Mouse (Mus musculus): Measurements from ENCODE around the gene Dlx2.

Dlx2 gene

DNA sequence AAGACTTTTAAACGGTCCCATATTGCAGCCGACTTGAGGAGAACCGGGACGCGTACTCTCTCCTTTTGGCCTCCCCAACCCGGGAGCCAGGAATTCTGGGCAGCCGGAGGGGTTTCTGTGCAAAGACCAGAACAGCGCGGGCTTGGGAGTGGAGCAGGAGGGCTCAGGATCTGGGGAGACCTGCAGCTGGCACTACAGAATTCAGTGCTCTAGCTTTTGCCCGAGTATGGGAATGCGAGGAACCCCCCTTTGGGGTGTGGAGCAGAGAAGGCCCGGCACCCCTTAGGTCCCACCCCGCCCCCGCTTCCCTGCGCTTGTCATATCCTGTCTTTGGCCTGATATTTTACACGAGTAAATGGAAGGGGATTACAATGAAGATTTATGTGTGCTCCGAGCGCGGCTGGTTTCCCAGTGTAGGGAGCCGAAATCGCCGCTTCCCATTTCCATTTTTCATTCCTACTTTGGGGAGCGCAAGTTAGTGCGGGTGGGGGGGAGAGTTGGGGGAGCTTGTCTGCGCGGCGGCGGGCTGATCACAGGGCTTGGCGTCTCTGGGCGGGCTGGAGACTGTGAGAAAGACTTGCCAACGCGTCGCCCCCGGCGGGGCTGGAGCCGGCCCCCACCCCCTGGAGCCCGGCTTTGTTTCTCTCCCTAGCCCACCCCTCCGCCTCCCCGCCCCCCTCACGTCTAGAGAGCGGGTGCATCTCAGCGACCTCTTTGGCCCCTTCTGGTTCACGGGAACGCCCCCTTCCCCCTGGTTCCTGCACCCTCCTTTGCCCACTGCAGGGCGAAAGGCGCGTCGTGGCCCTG, 5.7 kb downstream of the Dlx2 start:
- no peak for DNase-seq (ENCODE audit: low spot score in 2 of 2)

DNA sequence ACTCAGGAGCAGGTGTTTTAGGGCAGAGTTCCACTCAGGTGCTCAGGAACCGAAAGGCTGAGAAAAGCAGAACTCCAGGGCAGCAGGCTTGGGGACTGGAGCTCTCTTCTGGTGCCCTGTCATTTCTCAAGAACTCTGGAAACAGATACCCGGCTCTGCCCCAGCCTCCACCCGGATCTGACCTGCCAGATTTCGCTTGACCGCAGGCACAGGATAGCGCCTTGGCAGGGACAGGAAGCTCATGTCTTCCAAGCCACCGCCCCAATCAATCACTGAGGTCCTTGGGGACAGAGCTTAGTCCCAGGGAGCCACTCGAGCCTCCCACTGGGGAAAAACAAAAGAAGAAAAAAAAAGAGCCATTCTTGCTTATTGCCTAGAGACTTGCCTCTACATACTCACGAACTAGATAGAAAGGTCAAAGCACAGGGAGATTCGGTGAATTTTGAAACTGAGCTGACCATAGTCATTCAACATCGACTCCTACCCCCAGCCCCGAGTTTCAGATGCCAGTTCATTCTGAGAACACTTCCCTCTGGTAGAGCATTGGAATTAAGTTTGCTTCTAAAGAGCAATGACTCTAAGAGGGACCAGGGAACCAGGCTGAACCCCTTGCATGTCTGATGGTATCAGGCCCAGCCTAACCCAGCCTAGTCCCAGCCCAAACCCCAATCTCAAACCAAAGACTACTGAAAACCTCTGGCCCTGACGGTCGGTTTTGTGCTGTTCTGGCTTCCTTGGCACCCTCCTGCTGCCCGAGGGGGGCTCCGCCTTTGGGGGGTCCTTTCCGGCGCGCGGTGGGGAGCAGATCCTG, 12.1 kb downstream of the Dlx2 start:
- DNase-seq (ENCODE audit: low spot score in 2 of 2): no peak

DNA sequence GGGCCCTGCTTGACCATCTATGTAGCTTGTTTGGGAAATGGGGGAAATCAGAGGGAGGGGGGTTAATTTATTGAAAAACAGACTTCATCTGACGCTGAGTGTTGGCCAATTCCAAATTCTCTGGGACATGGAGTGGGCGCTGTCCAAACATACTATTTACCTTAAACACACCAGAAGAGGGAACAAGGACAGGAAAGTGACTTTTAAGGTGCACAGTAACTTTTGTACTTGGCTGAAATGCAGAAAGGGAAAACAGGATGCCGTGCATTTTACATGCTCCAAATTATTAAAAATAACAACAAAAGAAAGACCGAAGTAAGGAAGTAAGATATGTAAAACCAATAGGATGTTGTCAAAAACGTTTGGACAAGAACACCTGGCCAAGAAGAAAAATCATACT, 13.5 kb downstream of the Dlx2 start:
- no peak for DNase-seq (ENCODE audit: low spot score in 2 of 2)

DNA sequence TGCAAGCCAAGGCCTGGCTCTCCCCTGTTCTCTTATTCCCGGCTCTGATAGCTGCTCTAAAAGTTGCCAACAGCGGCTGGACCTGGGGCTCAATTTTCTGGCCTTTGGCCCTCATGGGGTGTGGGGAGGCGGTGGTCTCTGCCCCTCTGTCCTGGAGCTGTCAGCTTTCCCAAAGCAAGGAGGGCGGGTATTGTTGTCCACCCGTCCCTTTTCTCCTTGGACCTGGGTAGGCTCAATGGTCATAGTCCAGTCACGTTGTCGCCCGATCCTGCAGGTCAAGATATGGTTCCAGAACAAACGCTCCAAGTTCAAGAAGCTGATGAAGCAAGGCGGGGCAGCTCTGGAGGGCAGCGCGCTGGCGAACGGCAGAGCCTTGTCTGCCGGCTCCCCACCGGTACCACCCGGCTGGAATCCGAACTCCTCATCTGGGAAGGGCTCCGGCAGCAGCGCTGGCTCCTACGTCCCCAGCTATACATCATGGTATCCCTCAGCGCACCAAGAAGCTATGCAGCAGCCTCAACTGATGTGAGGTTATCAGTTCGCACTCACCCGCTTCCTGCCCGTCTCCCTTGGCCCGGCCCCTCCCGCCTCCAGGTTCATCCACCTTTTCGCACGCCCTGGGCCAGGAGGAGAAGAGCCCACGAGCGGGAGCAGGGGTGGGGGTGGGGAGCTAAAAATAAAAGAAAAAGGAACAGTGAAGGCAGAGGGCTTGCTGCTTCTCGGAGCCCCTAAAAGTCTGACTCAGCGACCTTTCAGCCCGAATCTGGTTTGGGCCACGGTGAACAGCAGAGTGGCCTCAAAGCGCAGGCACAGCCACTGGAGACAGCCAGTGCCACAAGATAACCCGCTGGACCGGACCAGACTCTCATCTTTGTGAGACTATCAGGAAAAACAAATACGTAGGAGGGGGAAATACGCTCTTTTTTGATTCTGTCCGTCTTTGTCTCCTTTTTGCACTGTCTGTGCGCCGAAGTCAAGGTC, 14.3 kb downstream of the Dlx2 start:
- DNase-seq (ENCODE audit: low spot score in 2 of 2): no peak

DNA sequence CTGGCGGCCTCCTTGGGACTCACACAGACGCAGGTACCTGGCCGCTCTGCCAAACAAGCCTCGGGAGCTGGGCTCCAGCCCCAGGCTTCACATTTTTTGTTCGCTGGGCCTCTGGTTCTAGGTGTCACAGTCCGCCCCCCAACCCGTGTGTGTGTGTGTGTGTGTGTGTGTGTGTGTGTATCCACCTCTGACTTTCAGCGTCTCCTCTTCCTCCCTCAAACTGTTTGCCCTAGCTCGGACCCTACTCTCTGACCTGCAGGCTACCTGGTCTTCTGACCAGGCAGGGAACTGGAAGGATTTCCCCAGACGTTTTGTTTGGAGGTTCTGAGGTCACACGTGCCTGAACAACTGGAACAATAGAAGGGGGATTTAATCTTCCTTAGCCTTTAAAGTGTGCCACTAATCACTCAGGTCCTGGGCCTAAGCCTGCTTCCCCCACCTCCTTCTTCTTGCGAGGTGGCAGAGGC, 15.4 kb downstream of the Dlx2 start:
- DNase-seq (ENCODE audit: low spot score in 2 of 2): no peak

DNA sequence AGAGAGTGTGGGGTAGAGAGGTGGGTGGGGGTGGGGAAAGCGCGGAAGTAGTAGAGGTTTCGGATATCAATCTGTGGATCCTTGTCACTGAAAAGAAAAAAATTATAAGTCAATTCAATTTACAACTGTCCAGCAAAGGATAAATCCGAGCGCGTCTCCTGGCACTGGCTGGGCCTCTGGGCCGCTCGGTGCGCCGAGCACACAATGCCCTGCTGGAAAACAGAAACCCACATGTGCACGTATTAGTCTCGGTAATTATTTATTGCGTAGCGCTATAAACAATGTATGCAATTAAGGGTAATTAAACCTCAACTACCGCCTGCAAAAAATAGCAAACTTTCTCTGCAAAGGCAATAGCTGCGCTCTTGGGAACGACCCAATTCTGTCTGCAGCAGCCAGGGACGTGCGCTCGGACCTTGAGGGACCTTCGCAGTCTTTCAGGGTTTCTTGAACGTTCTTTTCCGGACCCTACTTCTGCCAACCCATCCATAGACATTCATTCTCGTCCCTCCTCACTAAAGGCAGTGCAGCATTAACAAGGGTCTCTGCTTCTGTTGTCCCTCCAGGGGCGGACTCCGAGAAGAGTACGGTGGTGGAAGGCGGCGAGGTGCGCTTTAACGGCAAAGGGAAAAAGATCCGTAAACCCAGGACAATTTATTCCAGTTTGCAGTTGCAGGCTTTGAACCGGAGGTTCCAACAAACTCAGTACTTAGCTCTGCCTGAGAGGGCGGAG, 16.0 kb downstream of the Dlx2 start:
- DNase-seq (ENCODE audit: low spot score in 2 of 2): no peak

DNA sequence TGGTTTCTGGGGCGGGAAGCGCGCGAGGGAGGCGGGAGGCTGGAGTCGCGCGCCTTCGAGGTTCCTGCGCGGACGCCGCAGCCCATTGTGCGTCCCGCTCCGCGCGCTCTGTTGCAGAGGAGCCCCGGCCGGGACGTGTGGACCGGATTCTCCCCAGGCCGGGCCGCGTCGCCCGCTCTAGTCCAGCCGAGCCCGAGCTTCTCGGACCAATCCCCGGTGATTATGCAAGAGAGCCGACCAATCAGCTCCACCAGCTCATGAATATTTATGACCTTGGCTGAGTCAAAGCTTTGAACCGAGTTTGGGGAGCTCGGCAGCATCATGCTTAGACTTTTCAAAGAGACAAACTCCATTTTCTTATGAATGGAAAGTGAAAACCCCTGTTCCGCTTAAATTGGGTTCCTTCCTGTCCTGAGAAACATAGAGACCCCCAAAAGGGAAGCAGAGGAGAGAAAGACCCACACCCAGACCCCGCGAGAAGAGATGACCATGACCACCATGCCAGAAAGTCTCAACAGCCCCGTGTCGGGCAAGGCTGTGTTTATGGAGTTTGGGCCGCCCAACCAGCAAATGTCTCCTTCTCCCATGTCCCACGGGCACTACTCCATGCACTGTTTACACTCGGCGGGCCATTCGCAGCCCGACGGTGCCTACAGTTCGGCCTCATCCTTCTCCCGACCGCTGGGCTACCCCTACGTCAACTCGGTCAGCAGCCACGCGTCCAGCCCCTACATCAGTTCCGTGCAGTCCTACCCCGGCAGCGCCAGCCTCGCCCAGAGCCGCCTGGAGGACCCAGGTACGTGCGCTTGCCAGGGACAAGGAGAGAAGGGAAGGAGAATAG, 16.8 kb downstream of the Dlx2 start:
- peak in 1 of 2 experiments; percentile 54 for DNase-seq (ENCODE audit: low spot score in 2 of 2)

DNA sequence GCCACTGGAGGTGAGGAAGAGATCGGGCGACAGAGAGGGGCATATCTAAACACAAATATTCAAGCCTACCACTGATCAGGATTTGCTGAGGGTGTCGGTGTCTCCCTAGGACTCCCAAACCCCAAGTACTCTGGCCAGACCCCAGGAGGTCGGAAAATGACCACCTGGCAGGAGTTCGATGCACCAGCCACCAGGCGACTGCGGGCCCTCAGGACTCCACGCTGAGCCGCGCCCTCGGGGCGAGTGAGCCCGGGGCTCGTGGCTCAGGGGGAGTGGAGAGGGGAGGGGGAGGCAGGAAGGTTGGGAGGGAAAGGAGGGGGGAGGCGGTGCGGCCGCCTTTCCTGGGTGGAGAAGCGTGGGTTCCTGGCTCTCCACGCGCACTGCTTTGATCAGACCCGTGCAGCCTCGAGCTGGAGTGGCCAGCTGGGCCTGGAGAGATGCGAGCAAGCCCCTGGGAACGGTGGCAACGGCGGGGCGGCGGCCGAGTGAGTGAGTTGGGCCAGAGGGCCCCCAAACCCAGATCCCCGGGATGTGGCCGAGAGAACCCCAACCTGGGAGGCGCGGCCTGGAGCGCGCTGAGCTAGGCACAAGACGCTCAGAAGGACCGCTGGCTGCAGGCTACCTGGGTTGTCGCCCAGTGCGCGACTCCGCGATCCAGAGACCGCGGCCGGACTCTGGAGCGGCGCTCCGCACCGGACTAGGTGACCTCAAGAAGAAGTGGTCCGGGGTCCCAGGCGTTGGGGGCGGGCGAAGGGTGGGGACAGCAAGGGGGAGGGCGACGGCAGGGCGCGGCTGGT, 17.6 kb downstream of the Dlx2 start:
- no peak for DNase-seq (ENCODE audit: low spot score in 2 of 2)

DNA sequence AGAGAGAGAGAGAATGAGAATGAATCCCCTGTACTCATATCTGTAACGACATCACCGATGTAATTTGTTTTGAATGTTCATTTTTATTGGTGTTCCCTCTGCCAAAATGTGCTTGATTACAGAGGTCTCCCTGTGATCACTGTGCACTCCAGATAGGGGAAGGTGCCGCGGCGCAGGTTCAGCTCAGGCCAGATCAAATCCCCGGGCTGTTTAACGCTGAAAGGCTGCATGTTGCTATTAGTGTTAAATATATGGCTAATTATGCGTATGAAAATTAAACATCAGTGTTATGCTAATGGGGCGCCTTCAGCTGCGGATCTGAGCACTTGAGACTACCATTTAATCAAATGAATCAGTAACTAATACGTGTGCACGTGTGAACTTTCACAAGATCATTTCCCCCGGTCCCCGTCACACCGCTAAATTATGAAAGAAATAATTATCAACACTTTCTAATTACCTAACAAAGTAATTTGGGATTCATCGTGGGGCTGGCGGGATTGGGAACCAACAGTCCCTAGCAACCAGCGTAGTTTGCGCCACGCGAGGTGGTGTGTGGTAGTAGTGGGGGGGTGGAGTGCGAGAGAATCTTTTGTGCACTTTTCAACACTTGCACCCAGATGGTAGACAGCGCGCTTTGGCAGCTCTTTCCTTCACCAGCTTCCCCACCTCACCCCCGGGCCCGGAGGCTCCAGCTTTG, 18.4 kb downstream of the Dlx2 start, which contains the start of gene Dlx1:
Gene Dlx1 (plus strand): TSS at position 100 of the 700 bp plus-strand sequence.
- no peak for DNase-seq (ENCODE audit: low spot score in 2 of 2)

DNA sequence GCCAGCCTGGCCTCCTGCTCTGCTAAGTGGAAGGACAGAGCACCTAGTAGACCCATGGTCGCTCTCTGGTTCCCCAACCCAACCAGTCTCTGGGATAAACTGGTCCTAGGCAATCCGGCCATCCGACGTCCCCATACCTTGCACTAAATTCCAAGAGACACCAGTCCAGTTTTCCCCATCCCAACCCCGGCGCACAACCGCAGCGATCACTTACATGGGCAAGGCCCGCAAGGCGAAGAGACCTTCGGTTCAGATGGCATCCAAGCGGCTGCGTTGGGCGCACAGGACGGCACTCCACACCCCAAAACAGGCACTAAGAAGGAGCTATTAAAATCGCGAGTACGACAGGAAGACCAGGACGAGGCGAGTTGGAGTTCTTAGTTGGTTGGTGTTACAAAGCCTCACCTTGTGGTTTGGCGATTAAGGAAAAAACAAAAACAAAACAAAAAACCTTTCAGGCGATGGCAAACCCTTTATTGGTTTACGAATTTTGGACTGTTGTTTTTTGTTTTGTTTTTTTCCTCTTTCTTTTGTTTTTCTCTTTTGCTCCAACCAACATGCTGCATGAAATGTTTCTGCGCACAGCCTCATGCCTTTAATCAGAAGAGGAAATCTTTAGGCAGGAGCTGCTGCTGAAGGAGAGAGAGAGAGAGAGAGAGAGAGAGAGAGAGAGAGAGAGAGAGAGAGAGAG, 19.1 kb downstream of the Dlx2 start:
- no peak for DNase-seq (ENCODE audit: low spot score in 2 of 2)

DNA sequence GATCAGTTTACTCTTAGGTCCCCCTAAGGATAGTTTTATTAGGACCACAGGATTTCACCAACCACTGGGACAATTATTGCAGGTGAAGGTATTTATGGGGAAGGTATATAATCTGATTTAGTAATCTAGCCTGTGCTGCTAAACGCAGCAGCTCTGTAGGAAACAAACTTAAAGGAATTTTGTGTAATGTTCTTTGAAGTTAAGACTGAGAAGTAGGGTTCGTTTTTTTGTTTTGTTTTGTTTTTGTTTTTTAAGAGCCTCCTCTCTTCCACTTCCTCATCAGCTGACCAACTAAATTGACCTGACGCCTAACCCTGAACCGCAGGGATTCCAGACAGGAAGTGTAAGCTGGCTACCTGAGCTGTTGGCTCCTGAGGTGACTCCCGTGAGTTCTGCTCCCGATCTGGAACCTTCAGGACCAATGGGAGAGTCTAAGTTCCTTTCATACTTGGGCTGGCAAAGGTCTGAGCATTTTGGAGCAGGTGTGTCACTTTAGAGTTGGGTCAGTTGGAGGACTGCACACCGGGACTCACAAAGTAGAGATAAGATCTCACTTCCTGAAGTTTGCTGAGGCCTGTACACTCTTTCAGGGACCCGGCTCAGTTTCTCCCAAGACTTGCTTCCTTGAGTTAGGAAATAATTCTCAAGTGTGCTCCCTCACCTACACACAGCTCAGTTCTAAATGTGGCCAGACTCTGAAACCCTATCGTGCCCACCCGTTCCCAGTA, 19.8 kb downstream of the Dlx2 start:
- no peak for DNase-seq (ENCODE audit: low spot score in 2 of 2)

DNA sequence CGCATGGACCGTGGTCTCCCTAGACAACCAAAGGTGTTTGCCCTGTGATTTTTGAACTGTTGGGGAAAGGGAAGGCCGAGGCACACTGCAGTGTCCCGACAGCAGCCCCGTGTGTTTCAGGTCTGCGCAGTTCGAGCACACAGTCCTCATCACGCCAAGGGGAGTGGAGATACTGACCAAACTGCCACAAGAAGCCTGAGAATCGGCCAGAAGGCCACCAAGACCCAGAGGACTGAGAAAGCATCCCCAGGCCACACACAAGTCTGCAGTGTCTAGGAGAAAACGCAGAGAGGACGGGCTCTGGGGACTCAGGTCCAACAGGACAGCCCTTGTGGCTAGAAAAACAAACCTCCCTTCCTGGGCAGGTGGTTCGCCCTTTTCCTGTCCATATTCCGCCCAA, 21.8 kb downstream of the Dlx2 start:
- DNase-seq (ENCODE audit: low spot score in 2 of 2): no peak

DNA sequence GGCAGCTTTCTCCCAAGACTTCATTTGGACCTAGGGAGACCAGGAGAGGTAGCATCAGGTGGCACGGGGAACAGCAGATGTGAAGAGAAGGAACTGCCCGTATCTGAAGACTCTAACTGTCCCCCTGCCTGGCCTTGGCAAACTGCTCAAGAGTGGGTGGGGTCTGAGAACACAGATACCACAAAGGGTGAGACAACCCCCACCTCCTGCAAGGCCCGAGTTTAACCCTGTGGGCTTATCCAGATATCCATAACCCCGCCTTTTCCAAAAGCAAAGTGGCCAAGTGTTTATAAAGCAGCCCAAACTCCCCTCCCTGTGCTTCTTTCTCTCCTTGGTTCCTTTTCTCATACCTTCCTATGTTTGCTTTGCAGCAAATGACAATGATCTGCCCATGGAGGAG, 23.1 kb downstream of the Dlx2 start:
- DNase-seq (ENCODE audit: low spot score in 2 of 2): no peak

DNA sequence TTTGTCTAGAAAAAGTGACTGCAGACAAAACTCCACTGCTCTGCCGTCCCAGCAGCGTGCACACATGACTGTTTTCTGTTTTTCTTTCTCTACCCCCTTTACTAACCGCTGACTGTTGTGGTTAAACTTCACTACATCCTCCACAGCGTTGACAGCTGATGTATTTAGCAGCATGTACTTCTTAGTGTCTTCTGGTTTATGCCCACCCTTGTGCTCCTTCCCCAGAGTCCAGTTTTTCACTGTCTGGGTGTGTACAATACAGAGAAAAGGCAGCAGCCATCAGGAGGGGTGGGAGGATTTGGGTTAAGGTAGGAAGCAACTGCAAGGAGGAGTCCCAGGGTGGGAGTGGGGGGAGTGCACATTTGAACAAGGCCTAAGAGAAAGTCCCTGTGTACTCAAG, 23.7 kb downstream of the Dlx2 start:
- DNase-seq (ENCODE audit: low spot score in 2 of 2): no peak

DNA sequence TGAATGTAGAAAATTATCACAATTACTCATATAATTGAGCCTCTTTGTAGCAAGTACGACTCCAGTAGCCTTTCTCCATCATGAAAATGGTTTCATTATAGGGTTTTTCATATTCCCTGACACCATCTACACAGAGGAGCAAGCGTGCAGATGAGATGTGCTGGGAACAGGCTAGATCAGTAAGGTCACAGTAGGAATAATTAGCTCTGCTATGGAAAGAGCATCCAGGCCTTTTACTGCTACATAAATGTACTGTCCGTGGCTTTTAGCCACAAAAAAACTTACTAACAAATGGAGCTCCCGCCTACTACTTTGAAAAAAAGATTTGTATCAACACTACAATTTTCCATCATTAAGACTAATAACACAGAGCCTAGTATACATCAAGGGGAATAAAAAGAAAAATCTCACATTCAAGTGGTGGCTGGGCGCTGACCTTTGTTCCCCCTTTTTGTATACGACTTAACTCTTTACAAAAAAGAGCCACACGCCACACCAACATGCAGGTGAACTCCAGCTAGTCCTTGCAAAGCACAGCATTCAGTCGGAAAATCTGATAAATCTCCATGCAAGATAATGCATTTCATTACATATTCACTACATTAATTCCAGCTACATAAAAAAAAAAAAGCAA, 29.0 kb downstream of the Dlx2 start:
- DNase-seq (ENCODE audit: low spot score in 2 of 2): no peak

DNA sequence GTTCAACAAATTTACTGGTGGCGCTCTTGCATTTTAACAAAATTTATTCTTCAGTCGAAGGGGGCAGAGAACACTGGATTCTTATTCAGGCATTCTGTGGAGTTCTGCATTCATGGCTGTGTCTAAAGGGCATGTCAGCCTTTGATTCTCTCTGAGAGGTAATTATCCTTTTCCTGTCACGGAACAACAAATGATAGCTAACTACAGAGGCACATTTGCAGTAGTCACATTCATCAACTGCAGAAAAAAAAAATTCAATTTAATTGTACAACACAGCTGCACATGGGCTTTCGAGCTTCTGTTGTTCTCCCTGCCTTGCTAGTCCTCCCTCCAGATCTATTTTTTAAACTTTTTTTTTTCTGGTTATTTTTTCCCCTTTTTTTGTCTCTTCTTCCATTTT, 29.6 kb downstream of the Dlx2 start:
- DNase-seq (ENCODE audit: low spot score in 2 of 2): no peak

DNA sequence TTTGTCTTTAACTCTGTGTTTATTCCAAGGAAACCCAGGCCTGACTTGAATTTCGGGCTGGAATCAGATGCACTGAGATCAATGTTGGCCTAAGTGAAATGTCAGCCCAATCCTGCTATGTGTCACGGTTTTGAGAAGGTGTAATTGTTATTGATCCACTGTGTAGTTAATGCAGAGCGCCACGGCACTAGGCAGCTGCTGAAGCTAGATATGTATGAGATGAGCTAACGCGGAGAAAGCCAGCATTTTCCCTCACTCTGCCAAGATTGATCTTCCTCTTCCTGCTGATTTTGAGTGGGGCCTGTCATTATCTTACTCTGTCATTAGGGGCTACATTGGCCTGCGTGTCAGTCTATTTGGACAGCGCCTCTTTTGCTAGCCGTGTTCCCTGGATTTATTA, 34.2 kb downstream of the Dlx2 start:
- DNase-seq (ENCODE audit: low spot score in 2 of 2): no peak
